Mouse (Mus musculus): Measurements from ENCODE around the gene Crtac1. TPM values are rescaled to one million over a fixed set of nuclear protein-coding genes. Genes with fewer than 3 reads are reported as not detected.

The Crtac1 gene
- total and polyA plus RNA-seq, 3 experiments: not detected

Other genes with a start within 250 kb of the Crtac1 start
- not detected in 2 replicates for gene Sfrp5, start 229.5 kb downstream of the Crtac1 start, total RNA-seq (2012; rRNA removed)
- not detected in 2 replicates for gene Sfrp5, start 229.5 kb downstream of the Crtac1 start, total RNA-seq (2014; rRNA removed)
- gene Sfrp5, start 229.5 kb downstream of the Crtac1 start, polyA plus RNA-seq (2012; ENCODE audit: insufficient read length, low read depth): not detected in 2 replicates
- 0.08 TPM in 2 replicates for gene Golga7b, start 184.2 kb downstream of the Crtac1 start, total RNA-seq (2012; rRNA removed)
- 0.07 and 0.18 TPM in 2 replicates for gene Golga7b, start 184.2 kb downstream of the Crtac1 start, total RNA-seq (2014; rRNA removed)
- gene Golga7b, start 184.2 kb downstream of the Crtac1 start, polyA plus RNA-seq (2012; ENCODE audit: insufficient read length, low read depth): 0.14 and 0.19 TPM in 2 replicates
- 6.1 and 8.1 TPM in 2 replicates for gene R3hcc1l, start 87.0 kb upstream of the Crtac1 start, total RNA-seq (2012; rRNA removed)
- 10.7 and 15.6 TPM in 2 replicates for gene R3hcc1l, start 87.0 kb upstream of the Crtac1 start, total RNA-seq (2014; rRNA removed)
- 12.2 and 14.7 TPM in 2 replicates for gene R3hcc1l, start 87.0 kb upstream of the Crtac1 start, polyA plus RNA-seq (2012; ENCODE audit: insufficient read length, low read depth)
- 0.04 TPM in 1 of 2 replicates, not detected in the other for gene Loxl4, start 181.0 kb upstream of the Crtac1 start, total RNA-seq (2012; rRNA removed)
- not detected in 2 replicates for gene Loxl4, start 181.0 kb upstream of the Crtac1 start, total RNA-seq (2014; rRNA removed)
- gene Loxl4, start 181.0 kb upstream of the Crtac1 start, polyA plus RNA-seq (2012; ENCODE audit: insufficient read length, low read depth): 0.10 and 0.19 TPM in 2 replicates

Measured in CH12.LX (cell line).